Mouse (Mus musculus): ENCODE results near the gene Negr1. TPM values are rescaled to one million over a fixed set of nuclear protein-coding genes. Genes with fewer than 3 reads are reported as not detected.
A peak's percentile ranks its signal among the peaks of the same experiment; 100 is the strongest.
"Not testable (repeated sequence)": the region's sequence is repeated elsewhere in the genome, so short reads cannot be mapped to it uniquely, and the experiment has no call there.

Gene Negr1
- total RNA-seq, 2 experiments from 2014 or later: 122 to 139 TPM

GRCm38 (mm10) chr3:156999177-156999808, 437.7 kb downstream of the Negr1 start:
- peak; percentile 16 to 29 for DNase-seq

DNA sequence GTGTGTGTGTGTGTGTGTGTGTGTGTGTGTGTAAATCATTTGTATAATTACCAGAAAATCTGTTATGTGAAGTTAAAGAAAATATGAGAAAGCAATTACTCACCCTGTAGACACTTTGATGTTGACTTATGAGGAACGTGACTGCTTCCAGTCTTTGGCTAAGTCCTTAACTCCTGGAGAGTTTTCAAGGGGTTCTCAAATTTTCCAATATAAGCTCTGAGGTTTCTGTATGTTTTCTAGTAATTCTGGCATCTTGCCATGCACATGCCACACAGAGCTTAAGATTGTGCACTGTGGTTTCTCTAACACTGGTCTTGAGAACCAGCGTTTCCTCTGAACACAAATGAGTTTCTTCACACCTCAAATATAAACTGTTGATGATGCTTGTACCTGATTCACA, 460.0 kb downstream of the Negr1 start:
- DNase-seq: no peak

GRCm38 (mm10) chr3:157024580-157024979, 463.0 kb downstream of the Negr1 start:
- DNase-seq: no peak

- no peak for DNase-seq
Measured at GRCm38 (mm10) chr3:157031513-157032142, 470.0 kb downstream of the Negr1 start.

- no peak for DNase-seq
Measured at GRCm38 (mm10) chr3:157036016-157036415, 474.4 kb downstream of the Negr1 start.

- no peak for DNase-seq
Measured at GRCm38 (mm10) chr3:157036568-157036967, 475.0 kb downstream of the Negr1 start.

- no peak for DNase-seq
Measured at GRCm38 (mm10) chr3:157040619-157041018, 479.0 kb downstream of the Negr1 start.

- DNase-seq: no peak
Measured at GRCm38 (mm10) chr3:157044565-157044964, 483.0 kb downstream of the Negr1 start.

DNA sequence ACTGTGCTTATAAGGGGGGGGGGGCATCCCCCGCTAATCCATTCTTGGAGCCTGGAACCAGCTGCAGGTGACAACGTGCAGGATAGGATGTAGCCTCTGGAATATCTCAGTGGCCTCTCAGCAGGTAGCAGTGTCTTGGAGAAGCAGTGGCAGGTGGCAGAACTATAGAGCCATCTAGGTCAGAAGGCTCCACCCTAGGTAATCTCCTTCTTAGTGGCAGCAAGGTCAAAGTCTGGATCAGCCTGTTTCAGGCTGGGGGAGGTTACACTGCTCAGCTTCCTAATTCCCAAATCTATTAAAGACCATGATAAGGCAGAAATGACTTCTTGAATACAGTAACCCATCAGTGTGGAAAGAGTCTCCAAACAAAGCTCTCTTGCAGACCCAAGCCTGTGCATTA, 502.8 kb downstream of the Negr1 start:
- not testable (repeated sequence) for DNase-seq

DNA sequence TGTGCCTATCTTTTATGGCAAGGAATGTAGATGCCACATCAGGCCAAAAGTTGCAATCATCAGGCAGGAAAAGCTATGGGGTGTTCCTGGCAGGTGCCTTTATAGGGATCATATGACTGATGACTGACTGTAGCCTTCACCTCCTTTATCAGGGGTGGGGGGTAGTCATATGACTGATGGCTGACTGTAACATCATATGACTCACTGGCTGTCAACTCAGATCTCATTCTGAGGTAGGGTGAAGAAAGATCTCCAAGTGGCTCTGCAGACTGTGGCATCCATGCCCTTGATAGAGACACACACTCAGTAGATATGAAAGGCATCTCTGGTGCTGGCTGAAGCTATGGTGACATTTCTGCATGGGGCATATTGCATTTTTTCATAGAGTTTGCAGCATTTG, 504.7 kb downstream of the Negr1 start:
- DNase-seq: no peak

GRCm38 (mm10) chr3:157079250-157079965, 517.8 kb downstream of the Negr1 start:
- DNase-seq: no peak

DNA sequence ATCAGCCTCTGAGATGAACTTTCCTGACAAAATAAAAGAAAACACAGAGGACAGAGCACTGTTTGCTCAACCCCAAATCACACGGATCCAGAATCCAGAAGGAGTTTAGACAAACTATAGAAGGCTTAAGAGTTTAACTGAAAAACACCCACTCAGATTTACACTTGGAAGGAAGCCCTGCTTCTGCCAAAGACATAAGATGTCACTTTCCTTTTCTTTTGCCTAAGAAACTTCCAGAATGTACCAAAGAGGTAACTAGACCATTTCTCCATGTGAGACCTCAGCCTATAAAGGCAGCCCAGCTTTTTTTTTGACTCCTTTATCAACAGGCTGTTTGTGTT, 518.3 kb downstream of the Negr1 start:
- DNase-seq: no peak

GRCm38 (mm10) chr3:157080585-157080984, 519.0 kb downstream of the Negr1 start:
- DNase-seq: no peak

- DNase-seq: no peak
Measured at GRCm38 (mm10) chr3:157082808-157083784, 521.5 kb downstream of the Negr1 start.

DNA sequence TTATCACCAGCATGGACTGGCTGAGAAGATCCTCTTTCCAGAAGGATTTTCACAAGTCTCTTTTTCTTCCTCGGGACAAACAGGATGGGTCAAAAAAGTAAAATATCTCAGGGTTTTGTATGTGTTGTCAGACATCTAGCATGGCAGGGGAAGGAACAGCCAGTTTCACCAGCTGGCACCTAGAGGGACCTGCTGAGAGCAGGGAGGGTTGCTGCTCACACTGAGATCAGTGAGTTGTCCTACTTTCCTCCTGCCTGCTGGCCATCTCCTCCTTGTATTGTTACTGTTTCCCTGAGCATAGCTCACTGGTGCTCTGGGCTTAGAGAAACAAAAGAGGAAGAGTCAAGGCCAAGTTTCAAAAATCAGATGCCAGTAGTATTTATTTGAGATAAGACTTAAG, 523.6 kb downstream of the Negr1 start:
- no peak for DNase-seq

- DNase-seq: no peak
Measured at GRCm38 (mm10) chr3:157090051-157090450, 528.5 kb downstream of the Negr1 start.

- DNase-seq: no peak
Measured at GRCm38 (mm10) chr3:157096284-157096683, 534.7 kb downstream of the Negr1 start.

DNA sequence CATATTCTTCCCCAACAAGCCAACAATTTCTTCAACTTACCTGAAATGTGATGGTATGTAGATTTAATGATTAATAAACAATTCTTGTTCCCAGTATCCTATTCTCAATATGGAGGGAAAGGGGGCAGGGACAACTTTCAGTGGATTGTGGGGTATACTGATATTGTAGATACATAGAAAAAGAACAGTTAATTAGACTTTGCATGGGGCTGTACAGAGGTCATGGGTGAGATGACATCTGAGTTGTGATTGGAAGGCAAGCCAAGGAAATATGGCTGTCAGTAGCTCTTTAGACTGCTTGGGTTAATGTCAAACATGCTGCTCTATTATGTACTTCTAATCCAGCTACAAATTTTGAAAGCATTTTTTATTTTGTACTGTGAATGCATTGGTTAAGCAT, 535.9 kb downstream of the Negr1 start:
- DNase-seq: no peak

DNA sequence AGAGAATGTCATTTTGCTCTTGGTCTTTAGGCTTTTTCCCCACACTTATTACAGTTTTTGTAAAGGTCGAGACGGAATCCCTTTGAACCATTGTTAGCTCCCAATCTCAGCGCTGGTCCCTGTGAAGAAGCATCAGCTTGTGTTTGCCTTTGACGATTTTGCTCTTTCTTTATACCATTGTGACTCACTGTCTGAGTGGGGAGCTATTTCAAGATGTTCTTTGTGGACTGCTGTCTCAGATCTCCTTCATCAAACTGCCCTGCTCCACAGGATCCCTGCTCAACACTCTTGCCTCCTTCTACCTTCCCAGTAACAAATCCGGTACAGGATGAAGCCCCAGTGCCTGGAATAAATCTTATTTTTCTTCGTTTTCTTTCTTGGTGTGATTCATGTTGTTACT, 536.8 kb downstream of the Negr1 start:
- no peak for DNase-seq

- no peak for DNase-seq
Measured at GRCm38 (mm10) chr3:157104866-157105579, 543.4 kb downstream of the Negr1 start.

DNA sequence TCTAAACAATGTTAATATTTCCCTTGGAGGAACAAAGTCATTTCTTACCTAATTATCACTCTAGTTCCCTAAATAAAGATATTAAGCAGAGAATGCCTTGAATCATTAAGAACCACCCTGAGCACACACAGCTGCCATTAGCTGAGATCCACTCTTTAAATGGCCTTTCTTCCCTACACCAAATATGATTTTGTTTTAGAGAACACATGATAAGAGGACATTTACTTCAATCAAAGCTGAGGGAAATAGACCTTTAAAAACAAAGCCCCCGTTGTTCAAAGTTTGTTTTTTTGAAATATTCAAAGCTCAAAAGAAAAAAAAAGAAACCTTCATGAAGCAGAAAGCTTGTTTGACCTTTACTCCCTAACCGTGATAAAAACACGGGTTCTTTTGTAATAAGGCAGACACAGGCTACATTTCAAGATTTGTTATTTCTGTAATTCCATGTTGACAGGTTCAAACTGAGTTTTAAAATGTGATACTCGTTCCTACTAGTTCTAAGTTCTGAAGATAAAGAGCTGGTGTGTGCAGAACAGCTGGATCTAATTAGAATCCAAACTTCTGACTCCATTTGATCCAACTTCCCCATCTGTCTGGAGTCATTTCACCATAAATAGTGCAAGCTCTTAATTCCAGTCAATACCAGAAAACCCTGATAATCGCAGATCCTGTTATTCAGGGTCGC, 544.1 kb downstream of the Negr1 start:
- DNase-seq: no peak
